Mouse (Mus musculus) C2C12 (cell line): ENCODE data around the gene Kalrn.

Experiments used
- CTCF ChIP-seq: IDR thresholded peaks from one replicate; pipeline ENCODE4 v1.5.1; 2011; ENCODE audit not compliant: control insufficient read depth, insufficient read depth, insufficient read length
- MAX ChIP-seq: IDR thresholded peaks from one replicate; pipeline ENCODE4 v1.6.1; 2011; ENCODE audit warnings: mild to moderate bottlenecking, control low read depth

DNA sequence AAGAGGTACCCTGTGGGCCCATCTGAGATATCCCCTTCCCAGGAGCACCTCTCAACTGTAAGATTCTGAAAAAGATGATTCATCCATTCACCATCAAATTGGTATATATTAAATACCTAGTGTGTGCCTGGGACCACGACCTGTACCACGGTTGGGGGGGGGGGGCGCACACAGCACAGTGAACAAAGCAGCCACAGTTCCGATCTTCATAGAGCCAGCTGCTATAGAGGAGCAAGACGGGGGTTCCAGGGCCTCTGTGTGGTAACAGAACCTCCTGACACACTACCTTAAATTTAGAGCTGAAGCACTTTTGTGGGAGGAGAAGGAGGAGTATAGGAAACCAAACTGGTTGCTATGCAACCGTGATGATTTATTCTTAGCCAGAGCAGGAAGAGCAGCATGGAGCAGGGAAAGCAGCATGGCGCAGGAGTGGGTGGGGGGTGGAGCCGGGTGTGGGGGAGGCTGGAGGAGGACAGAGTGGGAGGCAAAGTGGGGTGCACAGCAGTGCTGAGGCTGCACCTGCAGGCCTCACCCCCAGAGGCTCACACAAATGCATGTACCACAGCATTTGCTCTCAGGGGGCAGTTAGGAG is 104.0 kb downstream of the Kalrn start:
- TF ChIP-seq MAX (no peak), CTCF (no peak)
